Comparison of ENCODE assay signal across 17 mouse cellular contexts in the genomic region with DNA sequence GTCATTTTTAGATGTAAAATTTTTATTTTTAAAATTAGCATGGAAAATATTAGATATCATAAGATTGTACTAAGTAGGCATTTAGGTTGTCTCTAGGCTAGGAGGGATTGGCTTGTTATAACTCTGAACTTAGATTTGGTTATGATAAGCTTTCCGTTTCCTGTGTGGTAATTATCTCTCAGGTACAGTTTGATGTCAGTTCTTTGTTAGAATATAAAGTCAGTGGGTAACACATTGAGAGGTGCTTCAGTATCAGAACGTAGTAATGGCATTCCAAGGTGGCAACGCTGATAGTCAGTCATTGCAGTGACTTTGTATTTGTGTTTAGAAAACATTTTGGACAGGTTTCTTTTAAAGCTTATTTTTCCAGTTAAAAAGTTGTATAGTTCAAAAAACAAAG.
"Had no signal": no experiment of that assay in that cellular context is flagged by ENCODE, and none has a peak within 500 bp of the region (broad histone marks: within the 10 kb centered on the region; RNA-seq: fewer than 3 reads in every experiment).

No protein-coding gene starts in this region.

- DNase-seq: kidney, adult 11 months; kidney, adult 8-10 months; kidney, postnatal 10 days; kidney, postnatal 36 days; layer of hippocampus, postnatal 36 days; liver, postnatal 0 days; lung, embryonic 14.5 days; midbrain, embryonic 14.5 days; retina, postnatal 1 day; right cerebral cortex, postnatal 25 days; thymus, adult 2 months; thymus, postnatal 25 days had no signal

- H3K9me3 ChIP-seq: kidney, embryonic 15.5 days; neural tube, embryonic 13.5 days had no signal

- H3K36me3 ChIP-seq: kidney, embryonic 15.5 days; neural tube, embryonic 13.5 days had no signal

- H3K4me3 ChIP-seq: kidney, embryonic 15.5 days; left cerebral cortex, adult 2 months; megakaryocyte, embryonic 14.5 days; neural tube, embryonic 13.5 days had no signal

- ATAC-seq: liver, postnatal 0 days; lung, postnatal 0 days had no signal

- H3K4me1 ChIP-seq: neural tube, embryonic 13.5 days had no signal

- H3K27me3 ChIP-seq: kidney, embryonic 15.5 days; megakaryocyte, embryonic 14.5 days; neural tube, embryonic 13.5 days had no signal
